Mouse (Mus musculus) inflammation-experienced regulatory T-cells (primary cell): ENCODE results near the gene Ythdf2. TPM values are rescaled to one million over a fixed set of nuclear protein-coding genes. Genes with fewer than 3 reads are reported as not detected.

Source experiments
- polyA plus RNA-seq, 2 experiments: library from polyadenylated mRNA; unstranded; fragments of 100-300 nt; shearing (Covaris generic); gene quantifications; one replicate each; pipeline ENCODE4 v1.2.1; 2017

Gene Ythdf2
- 100 to 1,000 TPM in 1 of 2 experiments, 10 to 100 TPM in 1; 93.7 to 121 TPM for polyA plus RNA-seq

GRCm38 (mm10) chr4:132211953-132212734 lies at the start of gene Ythdf2:
Gene Ythdf2 (minus strand): TSS chr4:132212303.

GRCm38 (mm10) chr4:132144080-132144841 lies 67.8 kb downstream of the Ythdf2 start, which contains the start of gene Oprd1:
Gene Oprd1 (minus strand): TSS chr4:132144486.

Other genes with a start within 250 kb of the Ythdf2 start
- under 1 TPM; 0.16 to 0.21 TPM for gene Gm10300, start 137.6 kb downstream of the Ythdf2 start, polyA plus RNA-seq
- gene Epb41, start 137.0 kb downstream of the Ythdf2 start, polyA plus RNA-seq = 100 to 1,000 TPM in 1 of 2 experiments, 10 to 100 TPM in 1; 62.0 to 117 TPM
- gene Oprd1, start 67.8 kb downstream of the Ythdf2 start, polyA plus RNA-seq = under 1 TPM in 1 of 2 experiments, not detected in 1; 0.09 TPM
- 1 to 10 TPM; 3.8 to 6.1 TPM for gene Gmeb1, start 49.3 kb upstream of the Ythdf2 start, polyA plus RNA-seq
- 10 to 100 TPM; 76.6 to 85.5 TPM for gene Taf12, start 62.1 kb upstream of the Ythdf2 start, polyA plus RNA-seq
- gene Rab42, start 91.1 kb upstream of the Ythdf2 start, polyA plus RNA-seq = 1 to 10 TPM in 1 of 2 experiments, not detected in 1; 1.1 TPM
- gene Trnau1ap, start 117.2 kb upstream of the Ythdf2 start, polyA plus RNA-seq = 10 to 100 TPM; 75.1 to 91.8 TPM
- gene Rcc1, start 141.3 kb upstream of the Ythdf2 start, polyA plus RNA-seq = 10 to 100 TPM; 21.3 to 29.5 TPM
- gene Phactr4, start 210.2 kb upstream of the Ythdf2 start, polyA plus RNA-seq = 1 to 10 TPM; 4.2 to 4.3 TPM